Mouse (Mus musculus) heart, postnatal 0 days (tissue): Measurements from ENCODE around the gene Sv2b.

ENCODE experiments used
- CTCF ChIP-seq: IDR thresholded peaks from 2 replicates; pipeline ENCODE4 v1.5.1; 2016; ENCODE audit warnings: antibody characterized with exemption, control low read depth, low read depth
- EP300 ChIP-seq: IDR thresholded peaks from 2 replicates; pipeline ENCODE4 v1.6.1; 2016; ENCODE audit warnings: antibody characterized with exemption, low read depth

- no peak for TF ChIP-seq CTCF
- no peak for TF ChIP-seq EP300
Observed at GRCm38 (mm10) chr7:75236386-75236785, 72.7 kb downstream of the Sv2b start.
